Mouse (Mus musculus): ENCODE measurements around the gene Fam89b.

Fam89b gene

DNA sequence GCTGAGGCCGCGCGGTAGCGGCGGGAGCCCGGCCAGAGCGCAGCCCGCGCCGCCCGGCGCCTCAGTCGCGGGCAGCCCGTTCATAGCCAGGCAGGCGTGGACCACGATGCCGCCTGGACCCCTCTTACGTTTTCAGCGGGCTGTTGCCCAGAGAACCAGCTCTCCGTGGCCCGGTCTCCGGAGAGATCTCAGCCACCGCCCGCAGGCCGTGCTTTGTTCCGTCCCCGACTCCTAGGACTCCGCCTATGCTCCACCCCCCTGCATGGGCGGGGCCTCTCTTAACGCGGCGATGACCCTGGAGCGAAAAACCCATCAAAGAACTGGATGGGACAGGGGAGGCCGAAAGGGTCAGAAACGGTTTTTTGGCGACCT is at the start of gene Fam89b:
Fam89b (minus strand) TSS at position 210 of the 372 bp plus-strand sequence.
- DNase-seq (ENCODE audit: low spot score) = peak; percentile 80

DNA sequence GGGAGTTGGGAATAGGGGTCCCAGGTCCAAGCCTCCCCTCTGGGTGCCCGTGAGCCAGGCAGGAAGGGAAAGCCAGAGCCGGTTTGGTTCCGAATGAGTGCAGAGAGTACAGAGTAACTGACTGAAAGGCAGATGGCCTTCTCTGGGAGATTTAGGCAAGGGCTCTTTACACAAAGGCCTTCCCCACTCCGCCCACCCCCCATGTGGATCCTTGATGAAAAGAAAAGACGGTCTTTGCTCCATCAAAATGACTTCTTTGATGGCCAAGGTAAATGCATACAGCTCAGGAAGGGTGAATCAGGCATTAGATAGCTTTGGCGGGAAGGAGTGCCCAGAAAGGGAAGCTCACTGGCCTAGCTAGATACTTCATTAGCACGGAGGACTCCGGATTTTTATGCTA is 48.9 kb upstream of the Fam89b start:
- DNase-seq (ENCODE audit: low spot score) = no peak

- no peak for DNase-seq (ENCODE audit: low spot score)
These were observed 48.1 kb upstream of the Fam89b start for GRCm38 (mm10) chr19:5777387-5778032.

DNA sequence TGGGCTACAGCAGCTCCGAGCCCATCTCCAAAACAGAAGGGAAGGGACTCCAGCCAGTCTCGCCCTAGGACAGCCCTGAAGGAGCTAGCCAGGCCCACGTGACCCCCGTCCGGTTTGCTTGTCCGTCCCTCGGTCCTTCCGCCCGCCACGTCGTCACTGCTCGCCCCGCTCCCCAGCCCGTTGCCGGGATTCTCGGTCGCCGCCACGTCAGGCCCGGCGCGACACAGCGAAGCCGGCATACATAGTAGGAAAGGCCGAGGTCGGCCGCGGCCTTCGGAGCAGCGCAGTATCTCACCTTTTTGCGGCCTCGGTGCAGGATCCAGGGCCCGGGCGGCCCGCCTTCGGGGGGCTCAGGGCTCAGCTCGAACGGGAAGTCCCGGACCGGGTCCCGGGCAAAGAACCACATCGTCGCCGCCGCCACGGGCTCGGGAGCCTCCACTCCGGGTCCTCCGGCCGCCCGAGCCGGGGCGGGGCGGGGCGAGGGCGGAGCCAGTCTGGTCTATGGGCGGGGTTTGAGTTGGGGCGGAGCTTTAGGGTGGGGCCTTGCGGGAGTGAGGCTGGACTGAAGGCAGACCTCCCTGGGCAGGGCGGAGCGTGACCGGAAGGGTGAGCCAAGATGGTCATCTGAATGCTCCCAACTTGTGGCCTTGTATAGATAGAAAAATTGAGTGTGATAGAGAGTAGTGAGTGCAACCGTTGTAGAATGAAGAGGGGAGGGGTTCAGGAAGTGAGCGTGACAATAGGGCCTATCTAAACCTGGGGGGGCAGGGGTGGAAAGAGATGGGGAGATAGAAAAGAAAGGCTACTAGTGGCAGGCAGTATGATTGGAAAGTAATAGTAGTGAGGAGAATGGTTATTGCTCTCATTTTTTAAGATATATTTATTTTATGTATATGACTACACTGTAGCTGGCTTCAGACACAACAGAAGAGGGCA is 41.7 kb upstream of the Fam89b start, which contains the start of gene Scyl1:
Scyl1 (minus strand) TSS at position 495 of the 936 bp plus-strand sequence.
- DNase-seq (ENCODE audit: low spot score) = peak; percentile 91

DNA sequence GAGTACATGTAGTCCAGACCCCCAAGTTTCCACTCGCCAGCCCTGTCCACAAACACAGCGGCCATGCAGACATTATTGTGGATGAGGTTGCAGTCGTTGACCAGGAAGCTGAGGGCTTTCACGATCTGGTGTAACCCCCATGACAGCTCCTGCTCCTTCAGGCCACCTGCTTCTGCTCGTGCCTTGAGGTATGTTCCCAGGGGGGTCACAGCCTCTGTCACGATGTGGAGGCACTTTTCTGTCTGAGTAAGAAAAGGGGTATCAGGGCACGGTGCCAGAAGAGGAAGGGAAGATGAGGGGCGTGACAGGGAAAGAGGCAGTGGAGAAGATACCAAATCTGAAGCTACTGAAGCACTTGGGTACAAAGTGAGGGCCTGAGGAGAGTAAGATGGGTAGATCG is 40.9 kb upstream of the Fam89b start:
- no peak for DNase-seq (ENCODE audit: low spot score)

- no peak for DNase-seq (ENCODE audit: low spot score)
These were observed 37.8 kb upstream of the Fam89b start for GRCm38 (mm10) chr19:5767271-5767670.

- no peak for DNase-seq (ENCODE audit: low spot score)
These were observed 33.7 kb upstream of the Fam89b start for GRCm38 (mm10) chr19:5763163-5763562.

DNA sequence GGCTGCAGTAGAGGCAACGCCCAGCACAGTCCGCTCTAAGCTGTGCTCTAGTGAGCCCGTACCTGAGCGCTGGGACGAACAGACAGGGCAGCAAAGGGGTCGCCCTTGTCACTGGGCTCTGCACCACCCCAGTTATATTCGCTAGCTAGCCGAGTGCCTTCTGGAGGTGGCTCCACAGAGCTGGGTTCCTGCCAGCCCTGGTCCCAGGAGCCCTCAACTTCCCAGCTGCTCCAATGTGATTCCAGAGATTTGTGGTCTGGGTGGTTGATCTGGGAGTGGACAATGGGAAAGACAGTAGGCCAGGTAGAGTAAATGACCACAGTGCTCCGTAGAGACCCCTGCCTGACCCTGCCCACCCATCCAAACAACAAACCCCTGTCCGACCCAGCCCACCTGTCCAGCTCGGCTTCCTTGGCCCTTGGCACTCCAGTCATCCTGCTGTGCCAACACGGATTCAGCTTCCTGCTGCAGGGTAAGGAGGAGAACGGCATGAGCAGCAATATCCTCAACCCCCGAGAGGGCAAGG is 29.5 kb upstream of the Fam89b start:
- no peak for DNase-seq (ENCODE audit: low spot score)

- DNase-seq (ENCODE audit: low spot score) = no peak
These were observed 27.7 kb upstream of the Fam89b start for GRCm38 (mm10) chr19:5756991-5757636.

DNA sequence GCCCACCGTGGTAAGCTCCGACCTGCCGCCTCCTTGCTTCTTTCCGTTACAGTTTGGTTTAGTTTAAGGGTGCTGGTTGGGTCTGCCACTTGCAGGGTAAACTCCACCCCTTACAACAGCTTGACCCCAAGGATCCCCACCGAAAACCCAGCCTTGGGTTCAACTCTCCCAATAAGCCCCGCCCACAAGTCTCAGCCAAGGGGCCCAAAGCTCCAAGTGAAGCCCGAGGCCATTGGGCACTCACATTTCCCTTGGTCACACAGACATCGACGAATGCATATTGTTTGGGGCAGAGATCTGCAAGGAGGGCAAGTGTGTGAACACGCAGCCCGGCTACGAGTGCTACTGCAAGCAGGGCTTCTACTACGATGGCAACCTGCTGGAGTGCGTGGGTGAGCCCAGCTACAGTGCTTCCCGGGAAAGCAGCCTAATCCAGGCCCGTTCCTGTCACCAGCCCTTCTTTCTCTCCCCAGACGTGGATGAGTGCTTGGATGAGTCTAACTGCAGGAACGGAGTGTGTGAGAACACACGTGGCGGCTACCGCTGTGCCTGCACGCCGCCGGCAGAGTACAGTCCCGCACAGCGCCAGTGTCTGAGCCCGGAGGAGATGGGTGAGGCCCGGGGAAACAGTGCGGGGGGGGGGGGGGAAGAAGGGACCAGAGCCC is 27.0 kb upstream of the Fam89b start:
- DNase-seq (ENCODE audit: low spot score) = no peak

DNA sequence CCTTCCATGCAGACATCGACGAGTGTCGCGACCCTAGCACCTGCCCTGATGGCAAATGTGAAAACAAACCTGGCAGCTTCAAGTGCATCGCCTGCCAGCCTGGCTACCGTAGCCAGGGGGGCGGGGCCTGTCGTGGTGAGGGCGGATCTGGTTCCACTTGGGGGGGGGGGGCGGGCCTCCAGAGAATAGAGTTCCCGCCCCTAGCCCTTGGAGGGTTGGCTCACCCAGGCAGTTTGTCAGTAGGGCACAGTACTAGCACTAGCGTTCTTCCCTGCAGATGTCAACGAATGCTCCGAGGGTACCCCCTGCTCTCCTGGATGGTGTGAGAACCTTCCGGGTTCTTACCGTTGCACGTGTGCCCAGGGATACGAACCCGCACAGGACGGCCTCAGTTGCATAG is 22.3 kb upstream of the Fam89b start:
- DNase-seq (ENCODE audit: low spot score) = no peak

- DNase-seq (ENCODE audit: low spot score) = no peak
These were observed 21.5 kb upstream of the Fam89b start for GRCm38 (mm10) chr19:5750951-5751350.

DNA sequence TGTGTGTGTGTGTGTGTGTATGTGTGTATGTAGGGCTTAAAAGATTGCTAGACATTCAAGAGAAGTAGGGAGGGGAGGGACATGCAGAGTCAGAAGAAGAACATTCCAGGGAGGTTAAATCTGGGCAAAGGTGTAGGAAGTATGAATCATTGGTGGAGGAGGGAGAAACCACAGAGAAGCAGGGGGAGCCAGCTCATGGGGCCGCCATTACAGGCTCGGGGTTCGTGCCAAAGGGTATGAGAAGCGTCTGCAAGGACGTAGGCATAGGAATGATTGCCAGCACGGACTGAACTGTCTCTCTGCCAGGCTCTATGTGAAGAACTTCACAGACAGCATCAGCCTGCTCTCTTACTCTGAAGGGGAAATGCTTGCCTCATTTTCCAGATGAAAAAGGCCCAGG is 20.0 kb upstream of the Fam89b start:
- DNase-seq (ENCODE audit: low spot score) = no peak

DNA sequence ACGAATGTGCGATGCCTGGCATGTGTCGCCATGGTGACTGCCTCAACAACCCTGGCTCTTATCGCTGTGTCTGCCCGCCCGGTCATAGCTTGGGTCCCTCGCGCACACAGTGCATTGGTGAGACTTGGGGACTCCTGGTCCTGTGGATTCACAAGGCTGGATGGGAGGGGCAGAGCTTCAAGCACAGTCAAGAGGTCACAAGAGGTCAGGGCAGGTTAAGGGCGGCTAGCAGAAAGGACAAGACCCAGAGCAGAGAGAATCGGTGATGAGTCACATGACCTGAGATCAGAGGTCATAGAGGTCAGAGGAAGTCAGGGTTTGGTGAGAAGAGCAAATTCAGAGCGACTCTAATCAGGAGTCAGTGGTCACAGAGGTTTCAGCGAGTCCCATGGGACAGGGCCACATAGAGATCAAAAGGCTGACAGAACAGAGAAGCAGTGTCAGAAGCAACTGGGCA is 17.5 kb upstream of the Fam89b start:
- DNase-seq (ENCODE audit: low spot score) = no peak

- no peak for DNase-seq (ENCODE audit: low spot score)
These were observed 16.6 kb upstream of the Fam89b start for GRCm38 (mm10) chr19:5745756-5746710.

- no peak for DNase-seq (ENCODE audit: low spot score)
These were observed 14.1 kb upstream of the Fam89b start for GRCm38 (mm10) chr19:5743576-5743975.

DNA sequence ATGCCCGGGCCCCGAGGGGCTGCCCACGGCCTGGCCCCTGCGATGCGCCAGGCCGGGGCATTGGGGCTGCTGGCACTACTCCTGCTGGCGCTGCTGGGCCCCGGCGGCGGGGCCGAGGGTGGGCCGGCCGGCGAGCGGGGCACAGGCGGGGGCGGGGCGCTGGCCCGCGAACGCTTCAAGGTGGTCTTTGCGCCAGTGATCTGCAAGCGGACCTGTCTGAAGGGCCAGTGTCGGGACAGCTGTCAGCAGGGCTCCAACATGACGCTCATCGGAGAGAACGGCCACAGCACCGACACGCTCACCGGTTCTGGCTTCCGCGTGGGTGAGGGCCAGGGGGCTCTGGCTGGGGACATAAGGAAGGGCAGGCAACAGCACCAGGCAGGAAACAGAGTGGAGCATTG is 12.8 kb upstream of the Fam89b start:
- no peak for DNase-seq (ENCODE audit: low spot score)

- peak; percentile 72 for DNase-seq (ENCODE audit: low spot score)
These were observed 12.3 kb upstream of the Fam89b start for GRCm38 (mm10) chr19:5741641-5742240.

- peak; percentile 83 for DNase-seq (ENCODE audit: low spot score)
These were observed 11.2 kb upstream of the Fam89b start, which contains the start of gene Ltbp3 for GRCm38 (mm10) chr19:5740320-5741317. Gene Ltbp3, plus strand, starts transcription at chr19:5740904.

All from testis, postnatal 14 days (tissue).